Mouse (Mus musculus): ENCODE measurements around the gene Ncln. TPM values are rescaled to one million over a fixed set of nuclear protein-coding genes. Genes with fewer than 3 reads are reported as not detected.
A peak's percentile ranks its signal among the peaks of the same experiment; 100 is the strongest.

Ncln gene
- polyA plus RNA-seq, 1 experiment from 2014 or later: 54.9 TPM

DNA sequence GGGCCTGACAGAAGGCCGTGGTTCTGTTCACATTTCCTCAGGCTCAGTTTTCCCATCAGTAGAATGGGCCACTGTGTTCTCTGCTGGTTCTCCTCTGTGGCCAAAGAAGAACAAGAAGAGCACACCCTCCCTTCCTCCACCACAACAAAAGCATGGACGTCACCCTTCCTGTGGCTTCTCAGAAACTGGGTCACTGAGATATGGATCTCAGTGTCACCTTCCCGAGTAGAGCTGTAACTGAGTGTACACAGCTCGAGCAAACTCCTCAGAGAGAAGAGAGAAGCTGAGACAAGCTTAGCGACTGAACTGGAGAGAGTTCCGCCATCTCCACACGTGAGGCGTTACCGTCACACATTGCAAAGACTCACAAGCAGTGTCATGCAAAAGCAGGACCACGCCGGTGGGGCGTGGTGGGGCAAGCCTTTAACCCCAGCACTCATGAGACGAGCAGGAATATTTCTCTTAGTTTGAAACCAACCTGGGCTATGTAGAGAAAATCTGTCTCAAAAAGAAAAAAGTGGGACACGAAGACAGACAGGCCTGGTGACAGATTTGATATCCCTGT lies 14.1 kb upstream of the Ncln start:
- Histone ChIP-seq H3K9me3 (replicated peaks) (0 out of 2 replicates have a peak, but pooled peaks cover 6% of the 10 kb centered on the region), H3K27me3 (replicated peaks) (peaks cover 23% of the 10 kb centered on the region), H3K27ac (ENCODE audit: poor library complexity, severe bottlenecking) (no peak overlapping the region), H3K36me3 (0 out of 2 replicates have a peak, but pooled peaks cover 4% of the 10 kb centered on the region), H3K4me1 (replicated peaks) (no peaks in the 10 kb centered on the region), H3K4me3 (no peak overlapping the region), H3K9ac (no peak overlapping the region), H3K4me2 (no peak overlapping the region)
- 73% methylated on average over 14 of the region's 14 CpGs for WGBS
- ATAC-seq (ENCODE audit: insufficient number of reproducible peaks, low FRiP score): no peak

DNA sequence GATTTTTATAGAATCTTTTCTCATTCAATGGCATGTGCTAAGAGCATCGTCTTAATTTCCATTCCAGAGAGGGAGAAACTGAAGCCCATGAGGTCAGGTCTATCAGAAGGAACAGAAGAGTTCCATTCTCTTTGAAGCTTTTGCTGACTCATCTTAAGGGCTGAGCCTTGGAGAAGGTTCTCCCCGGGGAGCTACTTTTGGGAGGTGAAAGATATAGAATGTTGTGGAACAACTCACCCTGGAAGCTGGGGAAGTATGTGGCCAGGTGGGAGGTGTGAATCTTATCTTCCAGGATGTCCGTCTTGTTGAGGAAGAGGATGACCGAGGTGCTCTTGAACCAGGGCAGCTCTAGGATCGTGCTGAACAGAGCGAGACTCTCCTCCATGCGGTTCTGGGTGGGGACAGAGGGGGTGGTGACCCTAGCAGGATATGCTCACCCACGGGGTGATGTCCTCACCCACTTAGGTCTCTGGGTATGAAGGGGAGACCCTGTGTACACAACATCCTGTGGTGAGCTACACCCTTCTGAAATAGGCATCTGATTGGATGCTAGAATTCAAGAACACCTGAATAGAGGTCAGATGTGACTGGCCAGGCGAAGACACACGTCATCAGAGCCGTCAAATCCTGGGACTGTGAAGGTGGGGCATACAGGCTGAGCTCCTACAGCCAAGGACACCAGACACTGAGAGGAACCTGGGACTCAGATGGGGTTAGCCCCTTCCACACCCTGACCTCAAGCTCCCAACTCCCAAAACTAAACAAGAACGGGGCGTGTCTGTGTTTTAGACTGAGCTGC lies 11.7 kb upstream of the Ncln start:
- H3K4me2 ChIP-seq: no peak overlapping the region
- H3K27ac ChIP-seq (ENCODE audit: poor library complexity, severe bottlenecking): no peak overlapping the region
- 0 out of 2 replicates have a peak, but pooled peaks cover 3% of the 10 kb centered on the region for H3K9me3 ChIP-seq (replicated peaks)
- WGBS: 64% methylated on average over 13 of the region's 13 CpGs
- H3K36me3 ChIP-seq: no peaks in the 10 kb centered on the region
- peaks cover 37% of the 10 kb centered on the region for H3K27me3 ChIP-seq (replicated peaks)
- H3K4me3 ChIP-seq: no peak overlapping the region
- no peak for ATAC-seq (ENCODE audit: insufficient number of reproducible peaks, low FRiP score)
- no peak overlapping the region for H3K9ac ChIP-seq
- H3K4me1 ChIP-seq (replicated peaks): 0 out of 2 replicates have a peak, but pooled peaks cover under 1% of the 10 kb centered on the region

DNA sequence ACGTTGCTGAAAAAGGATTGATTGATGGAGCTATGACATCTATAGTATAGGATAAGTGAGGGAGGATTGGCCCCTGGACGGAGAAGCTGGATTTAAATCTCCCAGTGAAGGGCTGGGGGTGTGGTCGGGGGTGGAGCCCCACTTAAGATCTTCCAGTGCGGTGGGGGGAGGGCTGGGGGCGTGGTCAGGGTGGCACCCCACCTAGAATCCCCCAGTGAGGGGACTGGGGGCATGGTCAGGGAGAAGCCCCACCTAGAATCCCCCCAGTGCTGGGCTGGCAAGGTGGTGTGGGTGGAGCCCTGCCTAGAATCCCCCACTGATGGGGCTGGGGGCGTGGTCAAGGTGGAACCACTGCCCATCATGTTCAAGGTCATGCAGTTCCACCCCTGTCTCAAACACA lies 10.9 kb upstream of the Ncln start:
- H3K4me2 ChIP-seq: no peak overlapping the region
- 0 out of 2 replicates have a peak, but pooled peaks cover 3% of the 10 kb centered on the region for H3K9me3 ChIP-seq (replicated peaks)
- no peaks in the 10 kb centered on the region for H3K36me3 ChIP-seq
- WGBS: 30% methylated on average over 6 of the region's 6 CpGs
- peaks cover 30% of the 10 kb centered on the region for H3K27me3 ChIP-seq (replicated peaks)
- H3K9ac ChIP-seq: no peak overlapping the region
- H3K4me3 ChIP-seq: no peak overlapping the region
- no peak overlapping the region for H3K27ac ChIP-seq (ENCODE audit: poor library complexity, severe bottlenecking)
- no peak for ATAC-seq (ENCODE audit: insufficient number of reproducible peaks, low FRiP score)
- H3K4me1 ChIP-seq (replicated peaks): 0 out of 2 replicates have a peak, but pooled peaks cover 3% of the 10 kb centered on the region

DNA sequence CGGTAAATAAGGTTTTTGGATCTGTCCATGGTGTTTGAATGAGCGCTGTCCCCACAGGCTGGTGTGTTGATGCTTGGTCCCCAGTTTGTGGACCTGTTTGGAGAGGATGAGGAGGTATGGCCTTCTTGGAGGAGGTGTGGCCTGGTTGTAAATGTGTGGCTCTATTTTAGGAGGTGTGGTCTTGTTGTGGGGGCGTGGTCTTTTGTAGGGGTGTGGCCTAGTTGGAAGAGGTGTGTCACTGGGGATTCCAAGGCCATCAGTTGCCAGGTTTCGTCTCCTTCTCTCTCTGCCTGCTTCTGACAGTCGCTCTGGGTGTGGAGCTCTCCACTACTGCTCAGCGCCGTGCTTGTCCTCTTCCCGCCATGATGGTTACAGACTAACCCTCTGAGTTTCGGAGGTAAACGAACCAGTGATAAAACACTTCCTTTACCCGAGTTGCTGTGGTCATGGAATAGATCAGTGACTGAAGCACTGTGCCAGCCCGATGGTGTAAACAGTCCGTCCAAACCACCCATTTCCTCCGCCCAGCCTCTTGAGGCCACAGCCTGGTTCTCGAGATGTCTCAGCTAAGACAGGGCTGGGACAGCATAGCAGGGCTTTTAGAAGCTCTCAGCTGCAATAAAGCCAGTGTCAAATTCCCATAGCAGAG lies 8.9 kb upstream of the Ncln start:
- no peak overlapping the region for H3K4me2 ChIP-seq
- H3K4me3 ChIP-seq: no peak overlapping the region
- 0 out of 2 replicates have a peak, but pooled peaks cover 3% of the 10 kb centered on the region for H3K4me1 ChIP-seq (replicated peaks)
- no peaks in the 10 kb centered on the region for H3K36me3 ChIP-seq
- H3K27ac ChIP-seq (ENCODE audit: poor library complexity, severe bottlenecking): no peak overlapping the region
- 0 out of 2 replicates have a peak, but pooled peaks cover 3% of the 10 kb centered on the region for H3K9me3 ChIP-seq (replicated peaks)
- WGBS: 73% methylated on average over 15 of the region's 15 CpGs
- ATAC-seq (ENCODE audit: insufficient number of reproducible peaks, low FRiP score): no peak
- 0 out of 2 replicates have a peak, but pooled peaks cover 16% of the 10 kb centered on the region for H3K27me3 ChIP-seq (replicated peaks)
- H3K9ac ChIP-seq: no peak overlapping the region

DNA sequence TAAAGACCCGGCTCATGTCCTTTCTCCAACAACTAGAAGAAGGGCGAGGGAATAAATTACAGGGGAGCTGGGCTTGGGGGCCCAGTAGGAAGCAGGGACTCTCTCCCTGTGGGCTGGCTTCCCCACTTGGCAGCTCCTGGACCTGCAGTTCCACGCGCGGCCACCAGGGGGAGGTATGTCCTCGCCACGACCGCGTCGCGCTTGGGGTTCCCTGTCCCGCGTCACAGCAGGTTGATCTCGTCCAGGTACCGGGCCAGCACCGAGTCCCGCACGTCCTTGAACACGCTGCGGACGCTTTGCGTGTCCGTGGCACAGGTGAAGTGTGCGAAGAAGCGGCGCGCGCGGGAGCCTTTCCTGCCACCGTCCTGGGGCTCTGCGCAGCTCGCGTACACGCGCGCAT lies 6.5 kb upstream of the Ncln start:
- Histone ChIP-seq H3K27me3 (replicated peaks) (0 out of 2 replicates have a peak, but pooled peaks cover 16% of the 10 kb centered on the region), H3K9me3 (replicated peaks) (0 out of 2 replicates have a peak, but pooled peaks cover 3% of the 10 kb centered on the region), H3K27ac (ENCODE audit: poor library complexity, severe bottlenecking) (no peak overlapping the region), H3K9ac (peak overlapping the region; percentile 60), H3K4me3 (peak overlapping the region; percentile 41), H3K36me3 (no peaks in the 10 kb centered on the region), H3K4me2 (peak overlapping the region; percentile 76), H3K4me1 (replicated peaks) (0 out of 2 replicates have a peak, but pooled peaks cover 3% of the 10 kb centered on the region)
- no peak for ATAC-seq (ENCODE audit: insufficient number of reproducible peaks, low FRiP score)
- 11% methylated on average over 36 of the region's 36 CpGs for WGBS

DNA sequence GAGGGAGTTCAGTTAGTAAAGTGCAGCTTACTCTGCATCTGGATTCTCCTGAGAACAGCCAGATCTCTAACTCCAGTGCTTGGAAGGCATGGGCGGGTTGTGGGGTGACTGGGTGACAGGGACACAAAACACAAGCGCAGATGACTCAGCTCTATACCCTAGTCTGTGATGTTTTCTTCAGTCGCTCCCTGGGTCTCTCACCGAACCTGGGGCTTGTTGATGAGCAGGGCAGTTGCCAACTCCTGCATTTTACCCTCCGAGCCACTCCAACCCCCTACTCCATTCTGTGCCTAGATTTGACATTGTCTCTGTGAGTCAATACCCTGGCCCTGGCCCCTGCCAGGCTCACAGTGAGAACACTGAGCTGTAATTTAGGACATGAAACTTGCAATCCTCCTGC lies 5.7 kb upstream of the Ncln start:
- H3K9me3 ChIP-seq (replicated peaks): 0 out of 2 replicates have a peak, but pooled peaks cover 3% of the 10 kb centered on the region
- no peak for ATAC-seq (ENCODE audit: insufficient number of reproducible peaks, low FRiP score)
- no peaks in the 10 kb centered on the region for H3K36me3 ChIP-seq
- no peak overlapping the region for H3K9ac ChIP-seq
- 0 out of 2 replicates have a peak, but pooled peaks cover 16% of the 10 kb centered on the region for H3K27me3 ChIP-seq (replicated peaks)
- no peak overlapping the region for H3K27ac ChIP-seq (ENCODE audit: poor library complexity, severe bottlenecking)
- H3K4me2 ChIP-seq: no peak overlapping the region
- 0 out of 2 replicates have a peak, but pooled peaks cover 3% of the 10 kb centered on the region for H3K4me1 ChIP-seq (replicated peaks)
- WGBS: 80% methylated on average over 5 of the region's 5 CpGs
- H3K4me3 ChIP-seq: no peak overlapping the region

DNA sequence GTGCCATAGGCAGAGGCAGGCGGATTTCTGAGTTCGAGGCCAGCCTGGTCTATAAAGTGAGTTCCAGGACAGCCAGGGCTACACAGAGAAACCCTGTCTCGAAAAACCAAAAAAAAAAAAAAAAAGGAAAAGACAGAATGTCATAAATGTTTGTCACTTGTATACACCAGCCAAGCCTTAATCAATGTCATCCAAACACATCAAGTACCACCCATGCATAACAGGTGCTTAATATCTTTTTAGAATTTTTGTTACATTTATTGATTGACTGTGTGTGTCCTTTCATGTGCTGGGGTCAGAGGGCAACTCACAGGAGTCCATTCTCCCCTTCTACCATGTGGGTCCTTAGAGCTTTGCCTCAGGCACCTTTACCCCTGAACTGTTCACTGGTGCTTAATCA lies 3.8 kb upstream of the Ncln start, which contains the start of gene S1pr4:
Gene S1pr4, minus strand, starts transcription at position 101 of the 400 bp plus-strand sequence.
- Histone ChIP-seq H3K4me3 (no peak within 1 kb of the TSS), H3K36me3 (no peaks in the 10 kb centered on the region), H3K9ac (no peak within 1 kb of the TSS), H3K27ac (ENCODE audit: poor library complexity, severe bottlenecking) (no peak within 1 kb of the TSS), H3K4me2 (no peak within 1 kb of the TSS), H3K4me1 (replicated peaks) (peaks cover 10% of the 10 kb centered on the region), H3K9me3 (replicated peaks) (0 out of 2 replicates have a peak, but pooled peaks cover 2% of the 10 kb centered on the region), H3K27me3 (replicated peaks) (0 out of 2 replicates have a peak, but pooled peaks cover 16% of the 10 kb centered on the region)
- no peak for ATAC-seq (ENCODE audit: insufficient number of reproducible peaks, low FRiP score)
- WGBS: 77% methylated on average over 3 of the region's 3 CpGs

DNA sequence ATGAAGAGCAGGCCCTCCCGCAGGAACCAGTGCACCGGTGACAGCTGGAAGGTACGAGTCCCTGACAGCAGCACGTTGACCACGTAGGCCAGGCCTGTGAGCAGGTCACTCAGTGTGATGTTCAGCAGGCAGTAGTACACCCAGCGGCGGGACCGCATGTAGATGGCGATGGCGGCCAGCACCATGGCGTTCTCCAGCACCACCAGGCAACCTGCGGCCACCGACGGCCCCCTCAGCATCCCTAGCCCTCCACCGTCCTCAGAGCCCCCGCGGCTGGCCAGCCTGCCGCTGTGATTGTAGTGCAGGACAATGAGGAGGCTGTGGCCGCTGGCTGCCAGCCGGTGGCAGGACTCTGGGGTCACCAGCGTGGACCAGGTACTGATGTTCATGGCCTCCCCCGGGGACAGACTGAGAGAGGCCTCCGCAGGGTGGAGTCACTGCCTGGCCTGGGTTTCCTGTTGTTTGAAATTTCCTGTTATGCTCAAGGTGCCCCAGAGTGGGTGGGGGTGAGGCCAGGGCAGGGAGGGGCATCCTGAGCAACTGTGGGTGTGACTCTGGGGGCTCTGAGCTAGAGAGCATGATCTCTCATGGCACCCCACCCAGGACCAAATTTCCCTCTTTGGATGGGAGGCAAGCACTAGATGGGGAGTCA lies 3.2 kb upstream of the Ncln start:
- Histone ChIP-seq H3K4me1 (replicated peaks) (peaks cover 16% of the 10 kb centered on the region), H3K4me2 (no peak overlapping the region), H3K27ac (ENCODE audit: poor library complexity, severe bottlenecking) (no peak overlapping the region), H3K27me3 (replicated peaks) (0 out of 2 replicates have a peak, but pooled peaks cover 15% of the 10 kb centered on the region), H3K9ac (no peak overlapping the region), H3K36me3 (no peaks in the 10 kb centered on the region), H3K9me3 (replicated peaks) (no peaks in the 10 kb centered on the region), H3K4me3 (no peak overlapping the region)
- no peak for ATAC-seq (ENCODE audit: insufficient number of reproducible peaks, low FRiP score)
- 63% methylated on average over 23 of the region's 23 CpGs for WGBS

DNA sequence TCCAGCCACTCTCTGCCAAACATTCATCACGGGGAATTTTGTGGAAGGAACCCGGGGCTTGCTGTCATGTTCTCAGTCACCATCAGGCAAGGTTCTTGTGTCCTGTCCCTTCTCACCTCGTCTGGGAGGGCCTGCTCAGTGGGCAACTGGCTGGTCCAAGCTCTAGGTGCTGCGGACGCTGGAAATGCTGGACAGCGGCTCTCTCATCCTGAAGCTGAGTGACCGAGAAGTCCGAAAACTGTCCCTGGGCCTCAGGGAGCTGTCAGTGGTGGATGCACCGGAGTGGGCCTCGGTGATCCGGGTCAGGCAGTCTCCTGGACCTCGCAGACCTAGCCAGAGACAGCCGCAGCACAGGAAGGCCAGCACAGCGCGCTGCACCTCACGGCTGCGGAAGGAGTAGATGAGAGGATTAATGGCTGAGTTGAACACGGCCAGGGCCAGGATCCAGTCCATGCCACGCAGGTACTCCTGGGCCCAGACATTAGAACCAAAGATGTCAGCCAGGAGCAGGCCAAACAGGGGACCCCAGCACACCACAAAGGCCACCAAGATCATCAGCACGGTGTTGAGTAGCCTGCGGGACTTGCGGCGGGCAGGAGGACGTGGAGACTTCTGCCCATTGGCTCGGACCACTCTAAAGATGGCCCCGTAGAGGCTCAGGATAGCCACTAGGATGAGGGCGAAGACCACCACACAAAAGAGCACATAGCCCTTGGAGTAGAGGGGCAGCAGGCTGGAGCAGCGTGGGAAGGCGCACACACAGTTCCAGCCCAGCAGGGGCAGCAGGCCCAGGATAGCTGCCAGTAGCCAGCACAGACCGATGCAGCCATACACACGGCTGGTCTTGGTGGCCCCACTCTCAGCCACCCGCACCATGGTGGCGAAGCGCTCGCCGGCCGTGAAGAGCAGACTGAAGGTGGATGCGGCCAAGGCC lies 2.4 kb upstream of the Ncln start:
- Histone ChIP-seq H3K9ac (no peak overlapping the region), H3K4me3 (no peak overlapping the region), H3K27me3 (replicated peaks) (0 out of 2 replicates have a peak, but pooled peaks cover 7% of the 10 kb centered on the region), H3K36me3 (0 out of 2 replicates have a peak, but pooled peaks cover 7% of the 10 kb centered on the region), H3K4me1 (replicated peaks) (peaks cover 22% of the 10 kb centered on the region), H3K9me3 (replicated peaks) (no peaks in the 10 kb centered on the region), H3K4me2 (no peak overlapping the region), H3K27ac (ENCODE audit: poor library complexity, severe bottlenecking) (no peak overlapping the region)
- WGBS: 80% methylated on average over 38 of the region's 38 CpGs
- ATAC-seq (ENCODE audit: insufficient number of reproducible peaks, low FRiP score): no peak
